Mouse (Mus musculus) liver, embryonic 15.5 days (tissue): ENCODE measurements around the gene Tmem126a. TPM values are rescaled to one million over a fixed set of nuclear protein-coding genes. Genes with fewer than 3 reads are reported as not detected.

ENCODE experiments used
- ATAC-seq: fragments of 200-750 bp; cut with Nextera tagmentation; 2 replicates; pipeline ENCODE4 v1.8.0; 2017; ENCODE audit warnings: moderate number of reproducible peaks, mild to moderate bottlenecking, moderate library complexity; ENCODE audit not compliant: insufficient read depth
- H3K27ac ChIP-seq: fragments of 300-500 bp; sonication (generic); replicated peaks from 2 replicates; pipeline ENCODE4 v1.5.1; 2015; ENCODE audit warnings: mild to moderate bottlenecking, inconsistent platforms
- H3K27me3 ChIP-seq: fragments of 300-500 bp; sonication (generic); 2 replicates; pipeline ENCODE4 v1.6.1; 2015; ENCODE audit warnings: mild to moderate bottlenecking, inconsistent platforms
- H3K36me3 ChIP-seq: fragments of 300-500 bp; sonication (generic); replicated peaks from 2 replicates; pipeline ENCODE4 v1.6.1; 2015; ENCODE audit warnings: moderate library complexity, mild to moderate bottlenecking, inconsistent platforms
- H3K4me1 ChIP-seq: fragments of 300-500 bp; sonication (generic); replicated peaks from 2 replicates; pipeline ENCODE4 v1.6.1; 2015; ENCODE audit warnings: inconsistent platforms
- H3K4me2 ChIP-seq: fragments of 300-500 bp; sonication (generic); 2 replicates; pipeline ENCODE4 v1.6.1; 2015; ENCODE audit warnings: moderate library complexity, mild to moderate bottlenecking, inconsistent platforms
- H3K4me3 ChIP-seq: fragments of 300-500 bp; sonication (generic); replicated peaks from 2 replicates; pipeline ENCODE4 v1.5.1; 2015; ENCODE audit warnings: mild to moderate bottlenecking, inconsistent platforms
- H3K9ac ChIP-seq: fragments of 300-500 bp; sonication (generic); 2 replicates; pipeline ENCODE4 v1.6.1; 2015; ENCODE audit warnings: moderate library complexity, mild to moderate bottlenecking, inconsistent platforms
- H3K9me3 ChIP-seq: fragments of 300-500 bp; sonication (generic); replicated peaks from 2 replicates; pipeline ENCODE4 v1.6.1; 2016; ENCODE audit warnings: inconsistent platforms
- WGBS: fragments of 180-500 bp; shearing (Covaris S2); methylation state at CpG from one replicate; pipeline ENCODE4 v1.1.7; 2015; ENCODE audit warnings: mixed read lengths; ENCODE audit not compliant: insufficient replicate concordance; 5-methylcytosine and 5-hydroxymethylcytosine counted together
- polyA plus RNA-seq: library from polyadenylated mRNA; unstranded; fragments of >200 nt; fragmentation: Nextera tagmentation; extraction: Ambion mirVana; gene quantifications from 2 replicates; pipeline ENCODE4 v1.2.1, GENCODE M21; 2015

Tmem126a gene
- 34.3 and 43.4 TPM in 2 replicates for polyA plus RNA-seq

DNA sequence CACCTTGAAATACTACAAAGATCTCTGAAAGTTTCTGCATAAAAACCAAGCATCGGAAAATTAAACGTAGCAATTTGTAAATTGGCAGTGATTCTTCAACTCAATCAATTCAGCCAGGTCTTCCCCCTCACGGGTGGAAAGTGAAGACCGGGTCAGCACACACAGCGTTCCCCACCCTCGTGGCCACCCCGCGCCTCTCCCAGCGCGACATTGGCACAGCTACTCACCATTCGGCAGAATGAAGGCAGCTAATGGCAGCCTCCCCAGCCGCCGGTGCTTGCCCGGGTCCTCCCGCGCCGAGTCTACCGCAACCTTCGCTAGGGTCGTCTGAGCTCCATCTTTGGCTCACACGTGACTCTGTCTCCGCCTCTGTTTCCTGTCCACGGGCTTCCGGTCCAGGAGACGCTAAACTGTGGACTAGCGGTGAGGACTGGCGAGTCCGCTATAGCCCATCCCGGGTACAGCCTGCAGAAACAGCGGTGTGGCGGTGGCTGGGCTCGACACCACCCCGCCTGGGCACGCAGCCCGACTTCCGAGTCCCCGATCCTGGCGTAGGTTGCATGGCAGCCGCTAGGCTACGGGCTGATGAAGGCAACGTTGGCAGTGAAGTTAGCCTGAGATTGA, at the start of gene Tmem126a:
TSS of gene Tmem126a (minus strand) at position 385 of the 624 bp plus-strand sequence.
- peak within 1 kb of the TSS; percentile 81 for H3K27ac ChIP-seq
- under 1% methylated on average over 41 of the region's 41 CpGs for WGBS
- H3K36me3 ChIP-seq: peaks cover 21% of the 10 kb centered on the region
- H3K4me3 ChIP-seq: peak within 1 kb of the TSS; percentile 81
- H3K9ac ChIP-seq: peak within 1 kb of the TSS; percentile 76
- H3K4me1 ChIP-seq: peaks cover 30% of the 10 kb centered on the region
- no peaks in the 10 kb centered on the region for H3K9me3 ChIP-seq
- peak; percentile 92 for ATAC-seq
- H3K4me2 ChIP-seq: peak within 1 kb of the TSS; percentile 92
- H3K27me3 ChIP-seq: no peaks in the 10 kb centered on the region

DNA sequence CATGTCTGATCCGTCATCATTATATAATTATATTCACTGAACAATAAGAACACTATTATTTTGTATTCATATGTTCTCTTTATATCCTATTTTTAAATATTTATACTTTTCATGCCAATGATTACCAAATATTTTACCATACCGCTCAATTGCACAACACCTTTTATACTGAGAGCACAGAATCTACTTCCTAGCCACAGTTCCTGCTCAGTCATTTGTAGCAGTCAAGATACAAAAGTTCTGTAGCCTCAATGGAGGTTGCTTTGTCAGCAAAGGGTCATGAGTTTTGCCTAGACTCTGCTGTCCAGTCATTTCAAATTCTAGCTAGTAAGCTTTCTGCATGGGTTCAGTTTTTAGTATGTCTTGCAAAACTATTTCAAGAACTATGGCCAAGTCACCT, 25.6 kb upstream of the Tmem126a start:
- Histone ChIP-seq H3K4me2 (no peak overlapping the region), H3K9ac (no peak overlapping the region), H3K9me3 (no peaks in the 10 kb centered on the region), H3K4me1 (no peaks in the 10 kb centered on the region), H3K4me3 (no peak overlapping the region), H3K27ac (no peak overlapping the region), H3K36me3 (no peaks in the 10 kb centered on the region), H3K27me3 (peaks cover 7% of the 10 kb centered on the region)
- ATAC-seq: no peak
- WGBS: 62% methylated on average over 2 of the region's 2 CpGs

GRCm38 (mm10) chr7:90476313-90477245, 19.6 kb upstream of the Tmem126a start, which contains the start of gene Dlg2:
Gene Dlg2, plus strand, starts transcription at chr7:90476672.
- H3K9ac ChIP-seq: peak within 1 kb of the TSS; percentile 77
- peak within 1 kb of the TSS; percentile 58 for H3K27ac ChIP-seq
- peak within 1 kb of the TSS; percentile 99 for H3K4me2 ChIP-seq
- H3K36me3 ChIP-seq: no peaks in the 10 kb centered on the region
- H3K9me3 ChIP-seq: no peaks in the 10 kb centered on the region
- peaks cover 20% of the 10 kb centered on the region for H3K4me1 ChIP-seq
- peaks cover 19% of the 10 kb centered on the region for H3K27me3 ChIP-seq
- peak within 1 kb of the TSS; percentile 74 for H3K4me3 ChIP-seq
- ATAC-seq: no peak
- under 1% methylated on average over 32 of the region's 32 CpGs for WGBS

DNA sequence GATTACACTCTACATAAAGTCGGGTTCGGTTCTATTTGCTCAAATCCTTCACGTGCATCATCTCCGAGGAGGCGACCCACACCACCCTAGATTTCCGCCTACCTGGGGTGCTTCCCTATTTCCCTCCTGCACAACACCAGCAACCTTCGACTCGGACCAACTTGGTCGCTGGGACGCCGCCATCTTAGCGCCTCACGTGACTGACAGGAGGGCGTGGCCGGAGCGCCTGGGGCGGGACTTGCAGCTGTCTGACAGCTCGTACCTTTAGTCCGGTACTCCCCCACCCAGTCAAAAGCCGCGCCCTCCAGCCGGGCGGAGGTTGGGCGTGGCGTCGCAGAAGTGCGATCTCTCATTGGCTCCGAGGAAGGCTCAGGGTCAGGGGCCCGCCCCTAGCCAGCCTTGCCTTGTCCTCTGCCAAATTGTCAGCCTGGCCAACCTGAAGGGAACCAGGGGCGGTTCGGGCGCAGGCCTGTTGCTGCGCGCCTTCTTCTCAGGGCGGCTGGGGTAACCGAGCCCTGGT, 18.8 kb upstream of the Tmem126a start, which contains the start of gene Tmem126b:
TSS of gene Tmem126b (minus strand) at position 209 of the 520 bp plus-strand sequence.
- H3K4me3 ChIP-seq: peak within 1 kb of the TSS; percentile 74
- WGBS: 2% methylated on average over 36 of the region's 36 CpGs
- peak within 1 kb of the TSS; percentile 58 for H3K27ac ChIP-seq
- peak within 1 kb of the TSS; percentile 99 for H3K4me2 ChIP-seq
- peaks cover 19% of the 10 kb centered on the region for H3K27me3 ChIP-seq
- peak; percentile 100 for ATAC-seq
- H3K36me3 ChIP-seq: no peaks in the 10 kb centered on the region
- H3K9me3 ChIP-seq: no peaks in the 10 kb centered on the region
- peak within 1 kb of the TSS; percentile 77 for H3K9ac ChIP-seq
- H3K4me1 ChIP-seq: peaks cover 20% of the 10 kb centered on the region

- H3K4me2 ChIP-seq: no peak overlapping the region
- WGBS: 28% methylated on average over 2 of the region's 2 CpGs
- no peak for ATAC-seq
Measured at GRCm38 (mm10) chr7:90473511-90473910, 16.5 kb upstream of the Tmem126a start.

GRCm38 (mm10) chr7:90461441-90461840, 4.4 kb upstream of the Tmem126a start:
- Histone ChIP-seq H3K4me2 (no peak overlapping the region; the same call in 1 of the 2 replicates), H3K4me1 (peaks cover 21% of the 10 kb centered on the region), H3K4me3 (no peak overlapping the region), H3K27ac (no peak overlapping the region), H3K36me3 (no peaks in the 10 kb centered on the region), H3K9me3 (no peaks in the 10 kb centered on the region), H3K27me3 (no peaks in the 10 kb centered on the region), H3K9ac (no peak overlapping the region)
- WGBS: 73% methylated on average over 5 of the region's 5 CpGs
- ATAC-seq: no peak

More at GRCm38 (mm10) chr7:90473511-90473910, 16.5 kb upstream of the Tmem126a start:
- no peak overlapping the region for H3K9ac ChIP-seq
- peaks cover 16% of the 10 kb centered on the region for H3K27me3 ChIP-seq
- H3K9me3 ChIP-seq: no peaks in the 10 kb centered on the region
- no peak overlapping the region for H3K4me3 ChIP-seq
- H3K36me3 ChIP-seq: 0 out of 2 replicates have a peak, but pooled peaks cover 11% of the 10 kb centered on the region
- H3K4me1 ChIP-seq: peaks cover 20% of the 10 kb centered on the region
- no peak overlapping the region for H3K27ac ChIP-seq

DNA sequence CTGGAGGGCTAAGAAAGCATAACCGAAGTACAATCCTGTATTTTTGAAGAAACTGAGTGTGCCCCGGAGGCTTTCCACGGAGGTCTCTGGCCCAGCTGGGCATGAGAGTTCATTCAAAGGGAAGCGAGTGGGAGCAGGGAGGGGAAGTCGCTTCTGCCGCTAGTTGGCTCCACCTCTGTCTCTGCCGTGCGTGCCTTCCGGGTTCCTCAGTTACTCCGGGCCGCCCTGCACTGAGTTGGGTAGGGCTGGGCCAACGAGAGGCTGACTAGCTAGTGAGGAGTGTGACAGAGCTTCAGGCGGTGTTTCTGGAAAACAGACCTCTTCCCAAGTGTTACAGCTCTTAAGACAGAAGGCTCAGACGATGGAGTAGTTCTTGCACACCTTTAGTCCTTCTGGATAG, 3.9 kb upstream of the Tmem126a start:
- peak overlapping the region; percentile 41 for H3K4me2 ChIP-seq
- no peaks in the 10 kb centered on the region for H3K36me3 ChIP-seq
- no peak overlapping the region for H3K4me3 ChIP-seq
- no peaks in the 10 kb centered on the region for H3K9me3 ChIP-seq
- H3K27ac ChIP-seq: no peak overlapping the region
- H3K4me1 ChIP-seq: peaks cover 26% of the 10 kb centered on the region
- no peaks in the 10 kb centered on the region for H3K27me3 ChIP-seq
- no peak for ATAC-seq
- no peak overlapping the region for H3K9ac ChIP-seq
- 10% methylated on average over 14 of the region's 14 CpGs for WGBS

- ATAC-seq: no peak
- 60% methylated on average over 10 of the region's 10 CpGs for WGBS
- Histone ChIP-seq H3K9me3 (no peaks in the 10 kb centered on the region), H3K27me3 (no peaks in the 10 kb centered on the region), H3K4me1 (peaks cover 30% of the 10 kb centered on the region), H3K9ac (no peak overlapping the region), H3K27ac (no peak overlapping the region), H3K4me2 (peak overlapping the region; percentile 41; the same call in 1 of the 2 replicates), H3K4me3 (no peak overlapping the region), H3K36me3 (no peaks in the 10 kb centered on the region)
Measured at GRCm38 (mm10) chr7:90460330-90460729, 3.3 kb upstream of the Tmem126a start.

DNA sequence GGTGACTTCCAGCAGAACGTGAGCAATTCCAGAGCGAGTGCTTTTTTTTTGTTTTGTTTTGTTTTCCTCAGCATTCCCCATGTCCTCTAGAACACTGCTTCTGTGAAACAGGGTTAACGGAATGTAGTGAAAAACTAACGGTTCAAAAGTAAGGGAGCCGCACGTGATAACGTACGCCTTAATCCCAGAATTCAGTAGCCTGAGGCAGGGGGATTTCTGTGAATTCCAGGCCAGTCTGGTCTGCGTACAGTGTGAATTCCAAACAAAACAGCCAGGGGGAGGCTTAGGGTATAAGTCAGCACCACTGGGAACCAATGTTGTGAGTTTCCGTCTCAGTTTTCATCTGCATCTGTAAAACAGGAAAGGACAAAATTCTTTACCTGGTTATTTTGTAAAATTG, 488 bp upstream of the Tmem126a start:
- 5% methylated on average over 10 of the region's 10 CpGs for WGBS
- Histone ChIP-seq H3K9me3 (no peaks in the 10 kb centered on the region), H3K9ac (peak overlapping the region; percentile 76), H3K4me2 (peak overlapping the region; percentile 92), H3K27me3 (no peaks in the 10 kb centered on the region), H3K4me3 (peak overlapping the region; percentile 81), H3K4me1 (peaks cover 30% of the 10 kb centered on the region), H3K36me3 (peaks cover 16% of the 10 kb centered on the region), H3K27ac (peak overlapping the region; percentile 81)
- ATAC-seq: peak; percentile 35

DNA sequence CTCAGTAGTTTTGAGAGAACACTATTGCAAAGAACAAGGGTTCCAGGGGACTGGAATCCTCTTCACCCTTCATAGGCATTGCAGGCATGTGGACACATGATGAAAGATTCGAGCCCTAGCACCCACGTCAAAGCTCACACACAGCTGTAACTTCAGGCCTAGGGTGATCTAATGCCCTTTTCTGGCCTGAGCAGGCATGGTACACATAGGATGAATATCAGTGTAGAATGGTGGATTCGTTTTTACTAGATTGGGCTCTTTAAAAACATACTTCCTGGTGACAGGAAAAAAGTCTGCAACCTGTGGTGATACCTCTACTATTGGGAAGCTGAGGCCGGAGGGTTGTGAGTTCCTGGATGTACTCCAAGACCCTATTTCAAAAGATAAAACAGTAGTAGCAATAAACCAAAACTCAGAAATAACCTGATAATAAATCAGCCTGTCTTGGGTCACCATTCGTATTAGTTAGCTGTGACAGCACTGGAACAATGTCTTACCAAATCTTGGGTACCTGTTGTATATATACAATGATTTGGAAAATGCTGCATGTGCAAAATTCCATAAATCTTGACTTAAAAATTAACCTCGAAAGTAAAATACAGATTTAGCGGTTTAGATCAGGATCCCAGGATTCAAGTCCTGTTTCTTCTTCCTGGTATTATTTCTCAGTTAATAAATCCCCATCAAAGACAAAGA, 732 bp downstream of the Tmem126a start:
- peak overlapping the region; percentile 92 for H3K4me2 ChIP-seq
- H3K4me1 ChIP-seq: peaks cover 30% of the 10 kb centered on the region
- ATAC-seq: no peak
- no peaks in the 10 kb centered on the region for H3K27me3 ChIP-seq
- peak overlapping the region; percentile 76 for H3K9ac ChIP-seq
- peak overlapping the region; percentile 81 for H3K4me3 ChIP-seq
- peaks cover 23% of the 10 kb centered on the region for H3K36me3 ChIP-seq
- 16% methylated on average over 7 of the region's 7 CpGs for WGBS
- H3K9me3 ChIP-seq: no peaks in the 10 kb centered on the region
- H3K27ac ChIP-seq: peak overlapping the region; percentile 22; the same call in 1 of the 2 replicates
